Mouse (Mus musculus): ENCODE results near the gene Wwox. TPM values are rescaled to one million over a fixed set of nuclear protein-coding genes. Genes with fewer than 3 reads are reported as not detected.

Gene Wwox
- polyA plus RNA-seq, 1 experiment from 2014 or later = 12.9 TPM

GRCm38 (mm10) chr8:114458113-114458784, 18.8 kb downstream of the Wwox start:
- no peaks in the 10 kb centered on the region for H3K27me3 ChIP-seq (ENCODE audit: control insufficient read depth, insufficient read depth, low read length)
- H3K4me3 ChIP-seq (replicated peaks; ENCODE audit: low read length) = no peak overlapping the region
- H3K4me2 ChIP-seq (ENCODE audit: low read depth, low read length) = peak overlapping the region; percentile 30; the same call in 1 of the 2 replicates
- ATAC-seq (ENCODE audit: insufficient read depth, low FRiP score) = peak; percentile 63
- WGBS = 41% methylated on average over 25 of the region's 25 CpGs
- no peak overlapping the region for H3K9ac ChIP-seq (ENCODE audit: low read length)
- no peaks in the 10 kb centered on the region for H3K36me3 ChIP-seq (ENCODE audit: control insufficient read depth, insufficient read depth, low read length)
- no peaks in the 10 kb centered on the region for H3K9me3 ChIP-seq (replicated peaks; ENCODE audit: control insufficient read depth, low read length)
- peak overlapping the region; percentile 26; the same call in 1 of the 2 replicates for H3K27ac ChIP-seq (ENCODE audit: low read length)
- H3K4me1 ChIP-seq (ENCODE audit: control insufficient read depth, insufficient read depth, low read length) = 0 out of 2 replicates have a peak, but pooled peaks cover 3% of the 10 kb centered on the region

- Histone ChIP-seq H3K36me3 (ENCODE audit: control insufficient read depth, insufficient read depth, low read length) (no peaks in the 10 kb centered on the region), H3K4me1 (ENCODE audit: control insufficient read depth, insufficient read depth, low read length) (0 out of 2 replicates have a peak, but pooled peaks cover 3% of the 10 kb centered on the region), H3K9me3 (replicated peaks; ENCODE audit: control insufficient read depth, low read length) (no peaks in the 10 kb centered on the region), H3K4me2 (ENCODE audit: low read depth, low read length) (no peak overlapping the region), H3K27ac (ENCODE audit: low read length) (no peak overlapping the region), H3K27me3 (ENCODE audit: control insufficient read depth, insufficient read depth, low read length) (no peaks in the 10 kb centered on the region), H3K9ac (ENCODE audit: low read length) (no peak overlapping the region), H3K4me3 (replicated peaks; ENCODE audit: low read length) (no peak overlapping the region)
- ATAC-seq (ENCODE audit: insufficient read depth, low FRiP score) = no peak
- 77% methylated on average over 5 of the region's 5 CpGs for WGBS
Measured at GRCm38 (mm10) chr8:114460600-114460999, 21.1 kb downstream of the Wwox start.

- Histone ChIP-seq H3K9me3 (replicated peaks; ENCODE audit: control insufficient read depth, low read length) (no peaks in the 10 kb centered on the region), H3K4me1 (ENCODE audit: control insufficient read depth, insufficient read depth, low read length) (0 out of 2 replicates have a peak, but pooled peaks cover 3% of the 10 kb centered on the region), H3K27me3 (ENCODE audit: control insufficient read depth, insufficient read depth, low read length) (no peaks in the 10 kb centered on the region), H3K36me3 (ENCODE audit: control insufficient read depth, insufficient read depth, low read length) (no peaks in the 10 kb centered on the region), H3K4me3 (replicated peaks; ENCODE audit: low read length) (no peak overlapping the region), H3K9ac (ENCODE audit: low read length) (no peak overlapping the region), H3K4me2 (ENCODE audit: low read depth, low read length) (no peak overlapping the region), H3K27ac (ENCODE audit: low read length) (no peak overlapping the region)
- ATAC-seq (ENCODE audit: insufficient read depth, low FRiP score) = no peak
- 86% methylated on average over 11 of the region's 11 CpGs for WGBS
Measured at GRCm38 (mm10) chr8:114462591-114462990, 23.1 kb downstream of the Wwox start.

- no peaks in the 10 kb centered on the region for H3K4me1 ChIP-seq (ENCODE audit: control insufficient read depth, insufficient read depth, low read length)
- no peaks in the 10 kb centered on the region for H3K27me3 ChIP-seq (ENCODE audit: control insufficient read depth, insufficient read depth, low read length)
- no peaks in the 10 kb centered on the region for H3K9me3 ChIP-seq (replicated peaks; ENCODE audit: control insufficient read depth, low read length)
- 64% methylated on average over 10 of the region's 10 CpGs for WGBS
- no peak overlapping the region for H3K9ac ChIP-seq (ENCODE audit: low read length)
- no peak for ATAC-seq (ENCODE audit: insufficient read depth, low FRiP score)
- H3K4me3 ChIP-seq (replicated peaks; ENCODE audit: low read length) = no peak overlapping the region
- no peak overlapping the region for H3K27ac ChIP-seq (ENCODE audit: low read length)
- no peaks in the 10 kb centered on the region for H3K36me3 ChIP-seq (ENCODE audit: control insufficient read depth, insufficient read depth, low read length)
- H3K4me2 ChIP-seq (ENCODE audit: low read depth, low read length) = no peak overlapping the region
Measured at GRCm38 (mm10) chr8:114463305-114463704, 23.9 kb downstream of the Wwox start.

GRCm38 (mm10) chr8:114468526-114469207, 29.2 kb downstream of the Wwox start:
- no peak overlapping the region for H3K4me2 ChIP-seq (ENCODE audit: low read depth, low read length)
- H3K4me3 ChIP-seq (replicated peaks; ENCODE audit: low read length) = no peak overlapping the region
- H3K9me3 ChIP-seq (replicated peaks; ENCODE audit: control insufficient read depth, low read length) = 0 out of 2 replicates have a peak, but pooled peaks cover 3% of the 10 kb centered on the region
- no peaks in the 10 kb centered on the region for H3K27me3 ChIP-seq (ENCODE audit: control insufficient read depth, insufficient read depth, low read length)
- H3K36me3 ChIP-seq (ENCODE audit: control insufficient read depth, insufficient read depth, low read length) = no peaks in the 10 kb centered on the region
- WGBS = 66% methylated on average over 21 of the region's 21 CpGs
- ATAC-seq (ENCODE audit: insufficient read depth, low FRiP score) = no peak
- no peak overlapping the region for H3K27ac ChIP-seq (ENCODE audit: low read length)
- no peaks in the 10 kb centered on the region for H3K4me1 ChIP-seq (ENCODE audit: control insufficient read depth, insufficient read depth, low read length)
- H3K9ac ChIP-seq (ENCODE audit: low read length) = no peak overlapping the region

GRCm38 (mm10) chr8:114469208-114469590, 29.7 kb downstream of the Wwox start:
- Histone ChIP-seq H3K4me2 (ENCODE audit: low read depth, low read length) (no peak overlapping the region), H3K4me1 (ENCODE audit: control insufficient read depth, insufficient read depth, low read length) (no peaks in the 10 kb centered on the region), H3K27me3 (ENCODE audit: control insufficient read depth, insufficient read depth, low read length) (no peaks in the 10 kb centered on the region), H3K9ac (ENCODE audit: low read length) (no peak overlapping the region), H3K36me3 (ENCODE audit: control insufficient read depth, insufficient read depth, low read length) (no peaks in the 10 kb centered on the region), H3K9me3 (replicated peaks; ENCODE audit: control insufficient read depth, low read length) (0 out of 2 replicates have a peak, but pooled peaks cover 3% of the 10 kb centered on the region), H3K27ac (ENCODE audit: low read length) (no peak overlapping the region), H3K4me3 (replicated peaks; ENCODE audit: low read length) (no peak overlapping the region)
- WGBS = 82% methylated on average over 10 of the region's 10 CpGs
- no peak for ATAC-seq (ENCODE audit: insufficient read depth, low FRiP score)

- WGBS = 83% methylated on average over 11 of the region's 11 CpGs
- Histone ChIP-seq H3K36me3 (ENCODE audit: control insufficient read depth, insufficient read depth, low read length) (no peaks in the 10 kb centered on the region), H3K9ac (ENCODE audit: low read length) (no peak overlapping the region), H3K9me3 (replicated peaks; ENCODE audit: control insufficient read depth, low read length) (0 out of 2 replicates have a peak, but pooled peaks cover 3% of the 10 kb centered on the region), H3K27ac (ENCODE audit: low read length) (no peak overlapping the region), H3K4me2 (ENCODE audit: low read depth, low read length) (no peak overlapping the region), H3K4me3 (replicated peaks; ENCODE audit: low read length) (no peak overlapping the region), H3K27me3 (ENCODE audit: control insufficient read depth, insufficient read depth, low read length) (no peaks in the 10 kb centered on the region), H3K4me1 (ENCODE audit: control insufficient read depth, insufficient read depth, low read length) (peaks cover 5% of the 10 kb centered on the region)
- ATAC-seq (ENCODE audit: insufficient read depth, low FRiP score) = no peak
Measured at GRCm38 (mm10) chr8:114473546-114473945, 34.1 kb downstream of the Wwox start.

GRCm38 (mm10) chr8:114476919-114477318, 37.5 kb downstream of the Wwox start:
- Histone ChIP-seq H3K27me3 (ENCODE audit: control insufficient read depth, insufficient read depth, low read length) (no peaks in the 10 kb centered on the region), H3K4me3 (replicated peaks; ENCODE audit: low read length) (no peak overlapping the region), H3K9me3 (replicated peaks; ENCODE audit: control insufficient read depth, low read length) (no peaks in the 10 kb centered on the region), H3K4me1 (ENCODE audit: control insufficient read depth, insufficient read depth, low read length) (peaks cover 5% of the 10 kb centered on the region), H3K9ac (ENCODE audit: low read length) (no peak overlapping the region), H3K4me2 (ENCODE audit: low read depth, low read length) (no peak overlapping the region), H3K36me3 (ENCODE audit: control insufficient read depth, insufficient read depth, low read length) (no peaks in the 10 kb centered on the region), H3K27ac (ENCODE audit: low read length) (peak overlapping the region; percentile 35; the same call in 1 of the 2 replicates)
- ATAC-seq (ENCODE audit: insufficient read depth, low FRiP score) = no peak
- 48% methylated on average over 10 of the region's 10 CpGs for WGBS

GRCm38 (mm10) chr8:114477790-114478189, 38.3 kb downstream of the Wwox start:
- ATAC-seq (ENCODE audit: insufficient read depth, low FRiP score) = no peak
- H3K9me3 ChIP-seq (replicated peaks; ENCODE audit: control insufficient read depth, low read length) = no peaks in the 10 kb centered on the region

More at GRCm38 (mm10) chr8:114477790-114478189, 38.3 kb downstream of the Wwox start:
- Histone ChIP-seq H3K36me3 (ENCODE audit: control insufficient read depth, insufficient read depth, low read length) (no peaks in the 10 kb centered on the region), H3K27me3 (ENCODE audit: control insufficient read depth, insufficient read depth, low read length) (no peaks in the 10 kb centered on the region), H3K4me3 (replicated peaks; ENCODE audit: low read length) (no peak overlapping the region), H3K9ac (ENCODE audit: low read length) (no peak overlapping the region), H3K27ac (ENCODE audit: low read length) (no peak overlapping the region), H3K4me1 (ENCODE audit: control insufficient read depth, insufficient read depth, low read length) (peaks cover 5% of the 10 kb centered on the region), H3K4me2 (ENCODE audit: low read depth, low read length) (no peak overlapping the region)
- 69% methylated on average over 8 of the region's 8 CpGs for WGBS

Data from stomach, embryonic 16.5 days (tissue).